Mouse (Mus musculus): ENCODE results near the gene Pde12. TPM values are rescaled to one million over a fixed set of nuclear protein-coding genes. Genes with fewer than 3 reads are reported as not detected.

Gene Pde12
- total RNA-seq, 2 experiments from 2014 or later: 8.9 to 9.4 TPM

GRCm38 (mm10) chr14:26645989-26646650 lies 23.6 kb downstream of the Pde12 start:
- peak; percentile 19 to 34 for DNase-seq (ENCODE audit: low spot score in 2 of 2)

GRCm38 (mm10) chr14:26643006-26643624 lies 26.6 kb downstream of the Pde12 start:
- DNase-seq (ENCODE audit: low spot score in 2 of 2): no peak

- no peak for DNase-seq (ENCODE audit: low spot score in 2 of 2)
Observed at GRCm38 (mm10) chr14:26639961-26640360, 29.7 kb downstream of the Pde12 start.

GRCm38 (mm10) chr14:26639251-26639650 lies 30.4 kb downstream of the Pde12 start:
- DNase-seq (ENCODE audit: low spot score in 2 of 2): peak in 1 of 2 experiments; percentile 21

- DNase-seq (ENCODE audit: low spot score in 2 of 2): no peak
Observed at GRCm38 (mm10) chr14:26638708-26639084, 31.0 kb downstream of the Pde12 start.

- DNase-seq (ENCODE audit: low spot score in 2 of 2): peak; percentile 97 to 98
Observed at GRCm38 (mm10) chr14:26637851-26638707, 31.6 kb downstream of the Pde12 start, which contains the start of gene Arf4. Gene Arf4, plus strand, starts transcription at chr14:26638074.

GRCm38 (mm10) chr14:26637025-26637850 lies 32.4 kb downstream of the Pde12 start:
- peak; percentile 32 to 37 for DNase-seq (ENCODE audit: low spot score in 2 of 2)

- no peak for DNase-seq (ENCODE audit: low spot score in 2 of 2)
Observed at GRCm38 (mm10) chr14:26626605-26627140, 43.0 kb downstream of the Pde12 start.

- DNase-seq (ENCODE audit: low spot score in 2 of 2): no peak
Observed at GRCm38 (mm10) chr14:26625301-26625700, 44.4 kb downstream of the Pde12 start.

GRCm38 (mm10) chr14:26610689-26611088 lies 59.0 kb downstream of the Pde12 start:
- no peak for DNase-seq (ENCODE audit: low spot score in 2 of 2)

Small RNA genes lying within 50 kb of the gene (microRNA-seq; reads per million reads assigned to microRNA genes)
- 0.59 to 0.89 reads per million in 2 experiments for gene Mir7672

Other genes starting within 250 kb of the Pde12 start
- gene Slmap, start 135.0 kb downstream of the Pde12 start, total RNA-seq (2021): 10 to 100 TPM; 80.9 to 81.9 TPM
- 10 to 100 TPM; 26.2 to 28.6 TPM for gene Dennd6a, start 96.0 kb downstream of the Pde12 start, total RNA-seq (2021)
- 100 to 1,000 TPM; 160 to 169 TPM for gene Arf4, start 31.8 kb downstream of the Pde12 start, total RNA-seq (2021)
- 1 to 10 TPM in 1 of 2 experiments, under 1 TPM in 1; 0.80 to 1.8 TPM for gene Dnah12, start 23.4 kb upstream of the Pde12 start, total RNA-seq (2021)
- under 1 TPM; 0.31 to 0.37 TPM for gene Asb14, start 224.7 kb upstream of the Pde12 start, total RNA-seq (2021)